Mouse (Mus musculus) cerebellum, postnatal 14 days (tissue): ENCODE measurements at regions not wholly inside any gene's neighbourhood (a gene's known extent, or its start where the extent isn't known, plus 50 kb on each side); places are given as distances from the start of the nearest gene placed in this dataset.

Experiments
- DNase-seq, 2 experiments: peaks; one replicate each; pipeline ENCODE4 v3.0.0; 2021; ENCODE audit warnings: mixed read lengths in 2 of 2

GRCm38 (mm10) chr11:34153749-34154525 is 54.0 kb downstream of the Foxi1 start:
- DNase-seq = peak; percentile 92 to 96

GRCm38 (mm10) chr11:34149370-34149976 is 51.1 kb upstream of the 4930469K13Rik start:
- peak; percentile 97 to 98 for DNase-seq
